Mouse (Mus musculus): ENCODE results near the gene Med24. TPM values are rescaled to one million over a fixed set of nuclear protein-coding genes. Genes with fewer than 3 reads are reported as not detected.

The Med24 gene
- polyA plus RNA-seq, 1 experiment from 2014 or later, result 52.3 TPM

- WGBS, result 75% methylated on average over 8 of the region's 8 CpGs
- H3K36me3 ChIP-seq (ENCODE audit: control insufficient read depth, insufficient read depth, low read length), result peaks cover 25% of the 10 kb centered on the region; the same call in 1 of the 2 replicates
- peak overlapping the region; percentile 8; the same call in 1 of the 2 replicates for H3K4me2 ChIP-seq (ENCODE audit: low read depth, low read length)
- no peak for ATAC-seq (ENCODE audit: low read depth)
- H3K4me1 ChIP-seq (ENCODE audit: control insufficient read depth, insufficient read depth, low read length), result peaks cover 47% of the 10 kb centered on the region
- no peaks in the 10 kb centered on the region for H3K27me3 ChIP-seq (ENCODE audit: control insufficient read depth, insufficient read depth, low read length)
- no peaks in the 10 kb centered on the region for H3K9me3 ChIP-seq (ENCODE audit: control insufficient read depth, low read length)
- H3K27ac ChIP-seq (ENCODE audit: low read depth, low read length), result no peak overlapping the region
- H3K9ac ChIP-seq (replicated peaks; ENCODE audit: low read depth, low read length), result no peak overlapping the region
- no peak overlapping the region for H3K4me3 ChIP-seq (ENCODE audit: low read depth, low read length)
Measured at GRCm38 (mm10) chr11:98772667-98773171, 43.5 kb upstream of the Med24 start.

- peaks cover 25% of the 10 kb centered on the region; the same call in 1 of the 2 replicates for H3K36me3 ChIP-seq (ENCODE audit: control insufficient read depth, insufficient read depth, low read length)
- H3K4me2 ChIP-seq (ENCODE audit: low read depth, low read length), result no peak overlapping the region
- no peak overlapping the region for H3K9ac ChIP-seq (replicated peaks; ENCODE audit: low read depth, low read length)
- H3K4me3 ChIP-seq (ENCODE audit: low read depth, low read length), result no peak overlapping the region
- no peak overlapping the region for H3K27ac ChIP-seq (ENCODE audit: low read depth, low read length)
- ATAC-seq (ENCODE audit: low read depth), result no peak
- H3K27me3 ChIP-seq (ENCODE audit: control insufficient read depth, insufficient read depth, low read length), result no peaks in the 10 kb centered on the region
- peaks cover 52% of the 10 kb centered on the region for H3K4me1 ChIP-seq (ENCODE audit: control insufficient read depth, insufficient read depth, low read length)
- no peaks in the 10 kb centered on the region for H3K9me3 ChIP-seq (ENCODE audit: control insufficient read depth, low read length)
- 90% methylated on average over 11 of the region's 11 CpGs for whole genome bisulfite sequencing
Measured at GRCm38 (mm10) chr11:98771844-98772525, 42.8 kb upstream of the Med24 start.

DNA sequence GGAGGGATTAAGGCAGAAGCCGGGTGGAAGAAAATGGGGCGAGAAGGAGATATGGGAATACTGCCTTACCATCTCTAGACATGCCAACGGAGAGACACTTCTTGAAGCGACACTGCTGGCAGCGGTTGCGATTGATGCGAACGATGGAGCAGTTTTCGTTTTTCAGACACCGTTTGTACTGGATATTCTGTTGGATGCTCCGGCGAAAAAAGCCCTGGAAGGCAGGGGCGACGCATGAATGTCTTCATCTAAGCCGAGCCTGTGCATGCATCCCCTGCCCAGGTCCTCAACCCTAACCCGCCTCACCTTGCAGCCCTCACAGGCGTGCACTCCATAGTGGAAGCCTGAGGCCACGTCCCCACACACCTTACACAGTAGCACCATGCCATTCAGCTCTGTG, 41.9 kb upstream of the Med24 start:
- Histone ChIP-seq H3K4me1 (ENCODE audit: control insufficient read depth, insufficient read depth, low read length) (peaks cover 57% of the 10 kb centered on the region), H3K9ac (replicated peaks; ENCODE audit: low read depth, low read length) (no peak overlapping the region), H3K27me3 (ENCODE audit: control insufficient read depth, insufficient read depth, low read length) (no peaks in the 10 kb centered on the region), H3K4me3 (ENCODE audit: low read depth, low read length) (no peak overlapping the region), H3K27ac (ENCODE audit: low read depth, low read length) (no peak overlapping the region), H3K36me3 (ENCODE audit: control insufficient read depth, insufficient read depth, low read length) (peaks cover 25% of the 10 kb centered on the region; the same call in 1 of the 2 replicates), H3K4me2 (ENCODE audit: low read depth, low read length) (no peak overlapping the region), H3K9me3 (ENCODE audit: control insufficient read depth, low read length) (no peaks in the 10 kb centered on the region)
- WGBS, result 95% methylated on average over 18 of the region's 18 CpGs
- no peak for ATAC-seq (ENCODE audit: low read depth)

DNA sequence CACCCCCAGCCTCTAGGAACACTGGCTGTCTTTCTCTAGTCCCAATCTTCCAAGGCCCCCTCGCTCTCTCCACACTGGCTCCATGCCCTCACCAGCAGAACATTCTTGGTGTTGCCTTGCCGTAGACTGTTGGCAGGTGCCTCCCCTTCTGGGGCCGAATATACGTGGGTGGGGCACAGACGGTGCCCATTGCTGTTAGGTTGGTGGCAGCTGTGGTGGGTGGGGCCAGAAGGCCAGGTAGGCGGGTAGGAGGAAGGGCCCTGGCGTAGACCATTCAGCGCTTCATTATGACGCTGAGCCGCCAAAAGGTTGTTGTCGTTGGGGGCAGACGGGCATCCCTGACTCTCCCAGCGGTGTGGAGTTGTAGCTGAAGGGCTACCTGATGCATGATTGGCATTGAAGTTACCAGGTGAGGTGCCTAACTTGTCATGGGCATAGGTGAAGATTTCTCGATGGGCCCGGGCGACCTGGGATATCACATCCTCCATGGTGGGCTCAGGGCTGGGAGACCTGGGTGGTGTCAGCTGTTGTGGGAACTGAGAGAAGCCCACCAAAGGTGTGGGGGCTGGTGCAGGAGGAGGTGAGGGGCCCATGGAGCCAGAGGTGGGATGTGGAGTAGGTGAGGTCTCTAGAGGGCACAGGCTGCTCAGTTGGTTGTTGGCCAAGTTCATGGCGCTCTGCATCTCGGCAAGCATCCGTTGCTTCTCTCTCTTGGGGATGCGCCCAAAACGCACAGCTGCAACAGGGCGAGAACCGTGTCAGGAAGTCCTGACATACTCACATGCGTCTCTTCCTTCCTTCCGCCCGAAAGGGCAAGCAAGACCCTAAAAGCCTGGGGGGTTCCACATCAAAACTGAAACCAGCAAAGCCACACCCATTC, 41.1 kb upstream of the Med24 start:
- H3K4me1 ChIP-seq (ENCODE audit: control insufficient read depth, insufficient read depth, low read length), result peaks cover 55% of the 10 kb centered on the region
- no peak overlapping the region for H3K4me2 ChIP-seq (ENCODE audit: low read depth, low read length)
- no peak overlapping the region for H3K4me3 ChIP-seq (ENCODE audit: low read depth, low read length)
- H3K36me3 ChIP-seq (ENCODE audit: control insufficient read depth, insufficient read depth, low read length), result peaks cover 25% of the 10 kb centered on the region; the same call in 1 of the 2 replicates
- H3K27me3 ChIP-seq (ENCODE audit: control insufficient read depth, insufficient read depth, low read length), result no peaks in the 10 kb centered on the region
- H3K27ac ChIP-seq (ENCODE audit: low read depth, low read length), result no peak overlapping the region
- H3K9ac ChIP-seq (replicated peaks; ENCODE audit: low read depth, low read length), result no peak overlapping the region
- 94% methylated on average over 26 of the region's 26 CpGs for WGBS
- no peaks in the 10 kb centered on the region for H3K9me3 ChIP-seq (ENCODE audit: control insufficient read depth, low read length)
- no peak for ATAC-seq (ENCODE audit: low read depth)

DNA sequence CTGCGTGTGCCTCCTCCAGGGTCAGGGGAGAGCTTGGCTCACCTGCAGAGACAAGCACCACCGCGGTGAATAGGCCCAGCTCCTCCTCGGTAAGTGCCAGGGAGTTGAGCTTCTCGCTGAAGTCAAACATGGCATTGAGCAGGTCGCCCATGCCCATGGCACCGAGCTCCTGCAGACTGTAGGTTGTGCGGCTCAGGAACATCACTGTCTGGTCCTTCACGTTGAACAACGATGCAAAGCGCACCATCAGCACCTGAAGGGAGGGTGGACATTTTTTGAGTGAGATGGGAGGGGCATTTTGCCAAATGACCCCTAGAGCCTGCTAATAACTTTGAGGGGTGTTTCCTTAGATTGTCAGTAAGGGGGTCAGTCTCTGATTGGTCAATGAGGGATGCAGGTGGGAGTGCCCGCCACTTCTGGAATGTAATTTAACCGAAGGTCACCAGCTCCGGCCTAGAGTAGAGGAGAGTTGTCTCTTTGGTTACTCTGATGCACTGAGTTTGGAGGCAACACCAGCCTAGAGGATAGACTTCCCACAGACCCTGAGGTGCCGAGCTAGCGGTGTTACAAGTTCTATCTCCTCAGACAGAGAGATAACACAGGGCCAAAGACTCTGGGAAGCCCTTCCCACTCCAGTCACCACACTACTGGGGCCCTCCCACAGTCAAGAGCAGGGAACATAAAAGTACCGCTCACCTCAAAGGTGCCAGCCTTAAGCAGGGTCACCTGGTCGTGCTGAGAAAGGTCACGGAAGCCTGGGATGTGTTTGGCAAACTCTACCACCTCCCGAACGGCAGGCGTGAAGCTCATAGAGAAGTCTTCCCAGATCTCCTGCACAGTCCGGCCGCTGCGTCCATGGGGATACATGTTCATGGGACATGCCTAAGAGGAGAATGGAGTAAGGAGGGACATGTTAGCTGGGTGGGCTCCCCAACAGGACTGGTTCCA, 40.0 kb upstream of the Med24 start:
- Histone ChIP-seq H3K36me3 (ENCODE audit: control insufficient read depth, insufficient read depth, low read length) (peaks cover 30% of the 10 kb centered on the region), H3K9me3 (ENCODE audit: control insufficient read depth, low read length) (no peaks in the 10 kb centered on the region), H3K9ac (replicated peaks; ENCODE audit: low read depth, low read length) (0 out of 2 replicates have a peak overlapping the region, but pooled peaks have one; percentile 11), H3K4me1 (ENCODE audit: control insufficient read depth, insufficient read depth, low read length) (peaks cover 51% of the 10 kb centered on the region), H3K27me3 (ENCODE audit: control insufficient read depth, insufficient read depth, low read length) (no peaks in the 10 kb centered on the region), H3K4me3 (ENCODE audit: low read depth, low read length) (no peak overlapping the region), H3K27ac (ENCODE audit: low read depth, low read length) (0 out of 2 replicates have a peak overlapping the region, but pooled peaks have one; percentile 64), H3K4me2 (ENCODE audit: low read depth, low read length) (0 out of 2 replicates have a peak overlapping the region, but pooled peaks have one; percentile 26)
- 91% methylated on average over 25 of the region's 25 CpGs for WGBS
- ATAC-seq (ENCODE audit: low read depth), result no peak

DNA sequence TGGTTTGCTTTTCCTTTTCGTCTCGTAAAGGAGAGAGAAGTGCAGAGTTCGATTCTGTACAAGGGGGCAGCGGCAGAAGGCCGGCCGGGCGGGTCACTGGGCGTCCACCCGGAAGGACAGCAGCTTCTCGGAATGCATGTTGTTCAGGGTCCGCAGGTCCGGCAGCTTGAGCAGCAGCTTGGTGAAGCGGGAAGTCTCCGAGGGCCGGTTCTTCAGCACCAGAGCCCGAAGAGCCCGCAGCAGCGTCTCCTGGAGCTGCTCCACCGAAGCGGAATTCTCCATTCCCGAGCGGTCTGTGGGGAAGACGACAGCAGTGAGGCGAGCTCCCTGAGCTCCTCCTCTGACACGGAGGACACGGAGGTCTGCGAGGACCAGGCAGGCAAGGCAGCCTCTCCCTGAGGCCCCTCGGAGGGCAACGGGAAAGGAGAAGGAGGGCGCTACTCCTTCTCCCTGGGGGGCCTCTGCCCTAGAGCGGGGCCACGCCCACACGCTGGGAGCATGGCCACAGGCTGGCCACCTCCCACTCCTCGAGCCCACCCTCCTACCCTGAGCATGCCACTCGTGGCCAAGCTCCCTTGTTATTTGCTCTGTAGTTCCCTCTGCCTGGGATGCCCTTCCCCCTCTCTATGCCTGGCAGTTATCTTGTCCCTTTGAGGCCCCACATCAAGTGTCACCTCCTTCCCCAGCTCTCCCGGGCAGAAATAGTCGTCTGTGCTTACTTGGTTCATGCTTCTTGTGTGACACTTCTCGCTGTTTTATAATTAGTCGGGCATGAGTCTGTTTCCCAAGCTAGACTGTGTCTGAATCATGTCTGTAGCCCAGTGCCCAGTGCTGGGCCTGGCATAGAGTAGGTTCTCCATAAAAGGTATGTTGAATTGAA, 39.1 kb upstream of the Med24 start:
- H3K27me3 ChIP-seq (ENCODE audit: control insufficient read depth, insufficient read depth, low read length), result no peaks in the 10 kb centered on the region
- peaks cover 39% of the 10 kb centered on the region for H3K36me3 ChIP-seq (ENCODE audit: control insufficient read depth, insufficient read depth, low read length)
- peak overlapping the region; percentile 4; the same call in 1 of the 2 replicates for H3K4me3 ChIP-seq (ENCODE audit: low read depth, low read length)
- peaks cover 44% of the 10 kb centered on the region for H3K4me1 ChIP-seq (ENCODE audit: control insufficient read depth, insufficient read depth, low read length)
- WGBS, result 21% methylated on average over 38 of the region's 39 CpGs
- peak overlapping the region; percentile 26 for H3K4me2 ChIP-seq (ENCODE audit: low read depth, low read length)
- no peak for ATAC-seq (ENCODE audit: low read depth)
- H3K9ac ChIP-seq (replicated peaks; ENCODE audit: low read depth, low read length), result peak overlapping the region; percentile 16; the same call in 1 of the 2 replicates
- H3K9me3 ChIP-seq (ENCODE audit: control insufficient read depth, low read length), result no peaks in the 10 kb centered on the region
- peak overlapping the region; percentile 64 for H3K27ac ChIP-seq (ENCODE audit: low read depth, low read length)

GRCm38 (mm10) chr11:98767713-98768112, 38.5 kb upstream of the Med24 start:
- no peaks in the 10 kb centered on the region for H3K9me3 ChIP-seq (ENCODE audit: control insufficient read depth, low read length)
- peaks cover 46% of the 10 kb centered on the region for H3K36me3 ChIP-seq (ENCODE audit: control insufficient read depth, insufficient read depth, low read length)

More at GRCm38 (mm10) chr11:98767713-98768112, 38.5 kb upstream of the Med24 start:
- Histone ChIP-seq H3K4me2 (ENCODE audit: low read depth, low read length) (peak overlapping the region; percentile 26), H3K9ac (replicated peaks; ENCODE audit: low read depth, low read length) (0 out of 2 replicates have a peak overlapping the region, but pooled peaks have one; percentile 16), H3K27ac (ENCODE audit: low read depth, low read length) (peak overlapping the region; percentile 64; the same call in 1 of the 2 replicates), H3K4me1 (ENCODE audit: control insufficient read depth, insufficient read depth, low read length) (peaks cover 42% of the 10 kb centered on the region), H3K4me3 (ENCODE audit: low read depth, low read length) (peak overlapping the region; percentile 4; the same call in 1 of the 2 replicates), H3K27me3 (ENCODE audit: control insufficient read depth, insufficient read depth, low read length) (no peaks in the 10 kb centered on the region)
- WGBS, result 7% methylated on average over 4 of the region's 4 CpGs
- ATAC-seq (ENCODE audit: low read depth), result no peak

Data from neural tube, embryonic 14.5 days (tissue).